Mouse (Mus musculus): ENCODE results near the gene Tgfa.

DNA sequence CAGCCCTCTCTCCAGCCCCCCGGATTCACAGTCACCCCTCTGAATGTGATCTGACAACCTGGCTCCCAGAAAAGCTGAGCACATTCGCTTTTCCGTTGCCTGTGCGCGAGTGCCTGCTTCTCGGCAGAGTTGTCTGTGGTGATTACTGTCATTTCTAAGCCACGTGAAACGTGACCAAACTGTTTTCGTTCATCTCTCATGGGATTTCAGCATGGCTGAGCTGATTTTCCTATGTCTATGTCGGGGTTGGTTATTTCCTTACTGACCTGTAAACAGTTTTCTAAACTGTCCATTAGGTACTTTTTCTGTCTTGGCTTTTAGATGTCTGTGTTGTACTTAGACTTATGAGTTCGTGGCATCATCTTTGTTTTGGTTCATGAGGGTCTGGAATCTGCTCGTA lies 12.0 kb downstream of the Tgfa start:
- TF ChIP-seq ZC3H11A (IDR thresholded peaks at IDR 0.05; ENCODE audit: borderline replicate concordance, low read depth, low read length), result no peak
- TF ChIP-seq ZNF384 (IDR thresholded peaks at IDR 0.05; ENCODE audit: low read depth, low read length), result no peak
- no peak for TF ChIP-seq HCFC1 (IDR thresholded peaks at IDR 0.05; ENCODE audit: borderline replicate concordance, insufficient read depth, low read length)
- no peak for TF ChIP-seq CHD2 (IDR thresholded peaks at IDR 0.05; ENCODE audit: low read depth, low read length)
- no peak for TF ChIP-seq MAFK (IDR thresholded peaks at IDR 0.05; ENCODE audit: insufficient read depth, low read depth, low read length)

All from ES-E14 (cell line).